Mouse (Mus musculus): ENCODE measurements around the gene Gm20388.
A peak's percentile ranks its signal among the peaks of the same experiment; 100 is the strongest.
"Not testable (repeated sequence)": the region's sequence is repeated elsewhere in the genome, so short reads cannot be mapped to it uniquely, and the experiment has no call there.

Gene Gm20388

DNA sequence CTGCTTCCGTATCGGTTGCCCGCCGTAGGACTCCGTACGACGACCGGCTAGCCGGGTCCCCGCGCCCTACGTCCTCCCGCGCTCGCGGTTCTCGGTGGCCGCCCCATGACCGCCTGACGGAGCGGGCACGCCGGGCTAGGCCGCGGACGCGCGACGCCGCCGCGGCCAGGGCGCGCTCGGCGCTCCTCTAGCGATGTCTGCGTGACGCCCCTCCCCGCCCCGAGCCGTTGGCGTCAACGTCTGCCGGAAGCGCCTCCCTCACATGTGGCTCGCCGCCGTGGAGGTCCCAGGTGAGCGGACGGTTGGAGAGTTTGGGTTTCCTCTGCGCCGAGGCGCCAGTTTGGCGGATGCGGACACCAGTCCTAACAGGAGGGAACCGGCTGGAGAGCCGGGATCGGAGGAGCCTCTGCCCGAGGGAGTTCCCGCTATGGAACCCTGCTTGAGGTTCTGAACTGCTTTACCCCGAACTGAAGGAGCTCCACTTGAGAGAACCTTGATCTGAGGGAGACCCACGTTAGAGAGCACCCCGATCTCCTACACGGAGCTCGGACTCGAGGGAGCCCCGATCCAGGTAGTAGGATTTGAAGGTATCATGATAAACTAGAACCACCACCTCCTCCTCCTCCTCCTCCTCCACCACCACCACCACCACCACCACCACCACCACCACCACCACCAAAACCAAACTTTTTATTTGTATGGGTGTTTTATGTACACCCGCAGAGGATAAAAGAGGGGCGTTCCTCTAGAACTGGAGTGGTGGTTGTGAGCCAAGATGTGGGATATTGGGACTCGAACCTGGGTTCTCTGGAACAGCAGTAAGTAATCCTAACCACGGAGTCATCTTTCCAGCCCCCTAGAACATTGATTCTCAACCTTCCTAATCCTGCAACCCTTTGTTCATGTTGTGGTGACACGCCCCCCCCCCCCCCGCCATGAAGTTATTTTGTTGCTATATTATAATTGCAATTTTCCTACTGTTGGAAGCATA is 4110.9 kb downstream of the Gm20388 start, which contains the start of the genes Taf5l and Urb2:
Gene Taf5l, minus strand, starts transcription at position 161 of the 991 bp plus-strand sequence.
Gene Urb2, plus strand, starts transcription at position 272 of the 991 bp plus-strand sequence.
- DNase-seq (ENCODE audit: low spot score): peak; percentile 94

DNA sequence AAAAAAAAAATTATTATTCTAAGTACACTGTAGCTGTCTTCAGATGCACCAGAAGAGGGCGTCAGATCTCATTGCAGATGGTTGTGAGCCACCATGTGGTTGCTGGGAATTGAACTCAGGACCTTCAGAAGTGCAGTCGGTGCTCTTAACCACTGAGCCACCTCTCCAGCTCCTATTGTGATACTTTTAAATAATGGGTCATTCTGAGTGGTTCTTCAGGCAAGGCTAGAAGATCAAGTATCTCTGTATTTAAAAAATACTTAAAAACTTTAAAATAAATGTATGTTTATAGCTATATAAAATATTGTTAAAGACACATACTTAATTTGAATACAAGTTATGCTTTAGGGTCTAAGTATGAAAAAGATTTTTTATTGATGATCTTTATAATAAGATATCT is 4115.6 kb downstream of the Gm20388 start:
- DNase-seq (ENCODE audit: low spot score): not testable (repeated sequence)

DNA sequence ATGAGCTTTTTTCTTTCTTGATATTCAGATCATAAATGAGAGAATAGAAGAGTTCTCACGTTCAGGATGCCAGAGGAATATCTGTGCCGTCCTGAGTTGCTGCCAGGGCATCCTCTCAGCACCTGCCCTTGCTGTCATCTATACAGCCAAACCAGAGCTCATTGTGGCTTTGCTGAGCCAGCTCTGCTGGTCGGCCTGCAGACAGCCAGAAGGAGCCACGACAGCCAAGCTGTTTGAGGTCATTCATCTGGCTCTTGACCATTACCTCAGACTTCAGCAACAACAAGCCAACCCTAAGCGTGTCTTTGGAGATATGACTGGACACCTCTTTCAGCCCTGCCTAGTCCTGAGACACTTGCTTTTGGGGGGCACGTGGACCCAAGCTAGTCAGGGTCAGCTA is 4117.2 kb downstream of the Gm20388 start:
- no peak for DNase-seq (ENCODE audit: low spot score)

DNA sequence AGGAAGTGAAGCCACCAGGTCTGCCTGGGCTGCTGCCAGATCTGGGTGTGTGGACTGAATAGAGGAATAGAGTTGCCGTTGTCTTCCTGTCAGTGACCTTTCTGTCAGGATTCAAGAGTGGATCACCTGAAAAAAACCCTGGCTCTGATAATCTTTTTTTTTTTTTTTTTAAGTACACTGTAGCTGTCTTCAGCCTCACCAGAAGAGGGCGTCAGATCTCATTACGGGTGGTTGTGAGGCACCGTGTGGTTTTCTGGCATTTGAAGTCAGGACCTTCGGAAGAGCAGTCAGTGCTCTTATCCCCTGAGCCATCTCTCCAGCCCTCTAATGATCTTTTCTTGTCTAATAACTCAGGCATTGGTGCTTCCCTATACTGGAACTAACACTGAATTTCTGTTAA is 4122.8 kb downstream of the Gm20388 start:
- DNase-seq (ENCODE audit: low spot score): no peak

DNA sequence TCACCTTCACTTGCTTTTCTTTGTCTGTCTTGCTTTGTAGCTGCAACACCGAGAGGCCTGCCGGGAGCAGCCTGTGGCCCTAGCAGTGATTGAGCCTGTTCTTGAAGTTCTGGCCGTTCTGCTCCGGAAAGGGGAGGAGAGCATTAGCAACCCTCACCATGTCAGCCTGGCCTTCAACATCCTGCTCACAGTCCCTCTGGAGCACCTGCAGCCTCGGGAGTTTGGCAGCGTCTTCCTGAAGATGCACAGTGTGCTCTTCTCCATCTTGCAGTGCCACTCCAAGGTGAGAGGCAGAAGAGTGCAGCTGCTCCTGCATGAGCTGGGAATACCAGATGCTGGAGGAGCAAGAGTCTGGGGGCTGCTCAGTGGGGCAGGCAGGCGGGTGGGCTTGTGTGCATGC is 4127.5 kb downstream of the Gm20388 start:
- no peak for DNase-seq (ENCODE audit: low spot score)

DNA sequence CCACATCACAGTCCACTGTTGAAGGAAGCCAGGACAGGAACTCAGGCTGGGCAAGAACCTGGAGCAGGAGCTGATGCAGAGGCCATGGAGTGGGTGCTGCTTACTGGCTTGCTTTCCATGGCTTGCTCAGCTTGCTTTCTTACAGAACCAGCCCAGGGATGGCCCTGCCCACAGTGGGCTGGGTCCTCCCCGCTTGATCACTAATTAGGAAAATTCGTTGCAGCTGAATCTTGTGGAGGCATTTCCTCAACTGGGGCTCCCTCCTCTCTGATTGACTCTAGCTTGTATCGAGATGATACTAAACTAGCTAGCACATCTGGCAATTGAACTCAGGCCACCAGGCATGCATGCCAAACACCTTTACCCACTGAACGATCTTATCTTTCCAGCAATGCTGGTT is 4128.7 kb downstream of the Gm20388 start:
- no peak for DNase-seq (ENCODE audit: low spot score)

DNA sequence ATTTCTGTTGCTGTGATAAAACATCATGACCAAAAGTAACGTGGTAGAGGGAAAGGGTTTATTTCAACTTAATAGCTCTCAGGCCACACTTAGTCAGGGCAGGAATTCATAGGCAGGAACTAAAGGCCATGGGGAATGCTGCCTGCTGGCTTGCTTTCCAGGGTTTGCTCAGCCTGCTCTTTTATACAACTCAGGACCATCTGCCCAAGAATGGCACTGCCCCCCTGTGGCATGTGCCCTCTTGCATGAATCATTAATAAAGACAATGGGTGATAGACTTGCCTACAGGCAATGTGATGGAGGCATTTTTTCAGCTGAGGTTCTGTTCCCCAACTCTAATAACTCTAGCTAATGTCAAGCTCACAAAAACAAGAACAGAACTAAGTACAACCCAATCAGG is 4131.6 kb downstream of the Gm20388 start:
- no peak for DNase-seq (ENCODE audit: low spot score)

DNA sequence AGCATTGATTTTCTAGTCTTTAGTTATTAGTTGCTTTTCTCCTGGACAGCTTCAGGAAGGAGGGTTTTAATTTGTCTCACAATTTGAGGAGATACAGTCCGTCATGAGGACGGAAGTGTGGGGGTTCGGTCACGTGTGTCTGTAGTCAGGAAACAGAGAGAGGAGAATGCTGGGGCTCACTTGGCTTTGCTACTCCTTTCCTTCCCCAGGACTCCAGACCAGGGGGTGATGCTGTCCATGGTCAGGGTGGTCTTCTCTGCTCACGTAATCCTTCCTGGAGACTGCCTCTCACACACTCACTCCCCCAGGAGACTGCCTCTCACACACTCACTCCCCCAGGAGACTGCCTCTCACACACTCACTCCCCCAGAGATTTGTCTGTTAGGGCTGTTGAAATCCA is 4133.8 kb downstream of the Gm20388 start:
- no peak for DNase-seq (ENCODE audit: low spot score)

DNA sequence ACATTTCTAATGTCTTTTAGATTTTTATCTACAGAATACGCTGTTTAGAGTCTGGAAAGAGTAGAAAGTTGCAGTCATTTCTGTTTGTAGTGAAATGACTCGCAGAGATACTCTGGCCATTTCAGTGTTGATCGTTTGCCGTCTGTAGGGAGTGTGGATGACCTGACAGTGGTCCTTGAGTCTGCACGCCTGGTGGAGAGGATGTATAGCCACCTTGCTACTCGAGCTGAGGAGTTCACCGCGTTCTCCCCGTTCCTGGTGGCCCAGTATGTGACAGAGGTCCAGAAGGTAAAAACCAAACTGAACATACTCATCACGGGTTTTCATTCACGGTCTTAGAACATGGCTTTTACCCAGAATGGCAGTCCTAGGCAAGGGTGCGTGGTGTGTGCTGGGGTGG is 4134.3 kb downstream of the Gm20388 start:
- DNase-seq (ENCODE audit: low spot score): no peak

DNA sequence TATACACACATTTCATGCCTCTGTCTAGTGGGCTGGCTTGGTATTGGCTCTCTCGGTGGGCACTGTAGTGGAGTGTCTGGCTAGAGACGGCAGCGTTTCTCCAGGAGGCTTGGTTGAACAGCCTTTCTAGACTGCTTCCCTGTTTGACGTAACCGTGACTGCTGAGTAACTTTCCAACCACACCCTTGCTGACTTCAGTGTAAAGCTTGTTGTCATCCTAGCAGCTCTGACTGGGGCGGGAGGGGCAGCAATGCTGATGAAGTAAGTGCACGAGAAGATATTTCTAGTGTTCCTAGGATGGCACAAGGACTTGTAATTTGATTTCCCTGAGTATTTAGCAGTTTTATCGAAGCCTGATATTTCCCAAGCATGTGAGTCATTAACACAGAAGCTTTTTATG is 4135.2 kb downstream of the Gm20388 start:
- DNase-seq (ENCODE audit: low spot score): no peak

DNA sequence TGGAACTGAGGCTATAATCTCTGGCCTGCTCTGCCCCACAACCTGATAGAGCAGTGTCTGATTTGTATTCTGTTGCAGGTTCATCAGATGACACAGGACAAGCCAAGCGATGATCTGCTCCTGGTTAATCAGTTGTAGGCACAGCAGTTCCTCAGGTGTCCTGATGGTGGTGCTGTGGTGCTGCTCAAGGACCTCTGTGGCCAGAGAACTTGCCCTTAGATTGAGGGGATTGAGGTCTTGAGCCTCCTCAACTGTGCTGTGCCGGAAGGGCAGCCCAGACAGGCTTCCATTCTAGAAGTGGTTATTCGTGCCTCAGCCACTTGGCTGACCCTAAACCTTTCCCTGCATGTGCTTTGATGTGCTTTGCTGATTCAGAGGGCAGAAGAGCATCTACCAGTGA is 4141.5 kb downstream of the Gm20388 start:
- peak; percentile 51 for DNase-seq (ENCODE audit: low spot score)

DNA sequence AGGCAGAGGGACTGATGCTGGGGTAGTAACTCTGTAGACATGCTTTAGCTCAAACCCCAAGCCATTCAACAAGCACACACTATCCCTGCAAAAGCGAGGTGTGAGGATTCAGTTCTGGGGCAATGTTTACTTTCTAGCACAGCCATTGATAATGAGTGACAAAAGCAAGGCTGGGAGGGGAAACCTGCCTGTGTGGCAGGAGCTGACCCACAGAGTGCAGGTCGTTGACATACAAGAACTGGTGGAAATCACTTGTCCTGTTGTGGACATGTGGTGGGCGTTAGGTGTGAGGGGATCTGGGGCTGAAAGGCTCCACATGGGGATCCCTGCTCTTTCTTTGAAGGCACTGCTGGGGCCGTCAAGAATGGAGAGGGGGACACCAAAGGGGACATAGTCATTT is 4141.9 kb downstream of the Gm20388 start:
- DNase-seq (ENCODE audit: low spot score): no peak

DNA sequence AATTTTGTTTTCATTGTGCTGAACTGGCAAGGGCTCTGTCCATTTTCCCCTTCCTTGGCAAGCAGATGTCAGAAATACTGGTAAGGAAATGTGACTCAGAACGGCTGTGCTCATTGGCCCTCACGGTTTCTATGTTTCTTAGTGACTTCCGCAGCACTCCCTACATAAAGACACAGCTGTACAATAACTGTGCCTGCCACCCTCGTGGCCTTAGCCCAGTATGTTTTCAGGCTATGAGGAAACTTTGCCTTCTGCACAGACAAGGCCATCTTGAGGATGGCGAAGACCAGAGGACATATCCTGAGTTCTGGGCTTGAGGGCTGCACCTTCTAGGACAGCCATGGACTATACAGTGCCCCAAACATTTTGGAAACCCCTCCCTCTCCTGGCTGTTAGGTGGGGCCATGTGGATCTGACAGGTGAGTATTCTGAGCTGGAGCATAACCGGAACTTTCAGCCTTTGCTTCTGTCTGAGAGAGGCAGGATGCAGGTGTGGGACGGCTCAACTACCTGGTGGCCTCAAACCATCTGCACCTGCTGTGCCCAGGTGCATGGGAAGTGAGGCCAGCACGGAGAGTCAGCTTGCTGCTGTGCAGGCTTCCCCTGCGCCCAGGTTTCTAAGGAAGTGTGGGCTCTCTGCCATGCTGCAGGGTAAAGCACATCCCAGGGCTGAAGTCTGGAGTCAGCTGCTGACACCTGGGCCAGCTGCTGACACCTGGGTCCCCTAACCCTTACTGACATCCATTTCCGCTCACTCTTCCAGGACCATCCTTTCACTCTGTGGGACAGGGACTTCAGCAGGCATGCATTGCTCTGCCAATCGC is 4146.4 kb downstream of the Gm20388 start:
- no peak for DNase-seq (ENCODE audit: low spot score)

DNA sequence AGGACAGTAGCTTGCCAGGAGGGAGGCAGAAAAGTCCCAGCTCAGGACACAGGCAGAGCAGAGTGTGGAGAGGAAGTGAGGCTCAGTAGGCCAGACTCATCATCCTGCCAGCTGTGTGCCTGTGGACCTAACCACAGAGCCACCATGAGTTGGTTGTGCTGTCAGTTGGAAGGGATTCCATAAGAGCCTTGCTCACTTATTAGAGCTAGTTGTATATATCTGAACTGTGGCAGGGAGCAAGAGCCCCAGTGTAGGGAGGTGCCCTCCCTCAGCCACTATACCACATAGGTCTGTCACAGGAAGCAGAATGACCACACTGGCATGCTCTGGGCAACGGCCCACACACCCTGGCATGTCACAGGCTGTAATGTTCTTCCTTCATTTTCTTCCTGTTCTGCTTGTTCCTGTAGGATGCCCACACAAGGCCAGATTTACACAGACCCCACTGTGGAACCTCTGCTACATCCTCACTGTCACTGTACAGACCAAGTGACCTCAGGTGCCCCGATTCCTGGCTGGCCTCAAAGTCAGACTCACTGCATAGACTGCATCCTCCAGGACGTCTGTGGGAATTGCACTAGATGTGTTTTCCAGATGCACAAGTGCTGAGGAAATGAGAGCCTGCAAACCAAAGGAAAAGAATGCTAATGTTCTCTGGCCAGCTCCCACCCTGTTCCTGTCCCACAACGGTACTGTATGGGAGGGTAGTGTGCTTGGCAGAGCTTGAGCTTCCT is 4155.9 kb downstream of the Gm20388 start:
- peak; percentile 11 for DNase-seq (ENCODE audit: low spot score)

DNA sequence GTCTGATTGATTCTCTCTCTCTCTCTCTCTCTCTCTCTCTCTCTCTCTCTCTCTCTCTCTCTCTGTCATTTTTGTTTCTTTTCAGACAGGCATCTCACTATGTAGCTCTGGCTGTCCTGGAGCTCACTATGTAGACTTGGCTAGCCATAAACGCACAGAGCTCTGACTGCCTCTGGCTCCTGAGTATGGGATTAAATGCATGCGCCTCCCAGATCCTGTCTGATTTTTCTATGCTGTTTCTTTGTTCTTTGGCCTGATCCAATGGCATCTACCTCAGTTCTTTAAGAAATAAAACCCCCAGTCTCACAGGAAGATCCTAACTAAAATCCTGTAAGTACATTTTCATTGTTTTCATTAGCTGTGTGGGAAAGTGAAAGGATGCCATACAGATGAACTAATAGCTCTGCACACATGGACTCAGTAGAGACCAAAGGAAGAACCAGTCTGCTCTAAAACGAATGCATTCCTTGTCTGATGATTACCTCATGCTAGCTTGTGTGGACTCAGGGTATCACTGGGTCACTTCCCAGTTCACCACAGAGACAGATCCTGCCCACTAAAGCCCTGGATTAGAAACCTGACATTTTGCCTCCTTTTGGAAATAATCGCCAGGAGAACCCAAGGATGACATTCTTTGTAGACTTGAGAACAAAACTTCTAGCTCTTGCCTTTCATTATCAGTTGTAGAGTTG is 4156.6 kb downstream of the Gm20388 start:
- DNase-seq (ENCODE audit: low spot score): no peak

DNA sequence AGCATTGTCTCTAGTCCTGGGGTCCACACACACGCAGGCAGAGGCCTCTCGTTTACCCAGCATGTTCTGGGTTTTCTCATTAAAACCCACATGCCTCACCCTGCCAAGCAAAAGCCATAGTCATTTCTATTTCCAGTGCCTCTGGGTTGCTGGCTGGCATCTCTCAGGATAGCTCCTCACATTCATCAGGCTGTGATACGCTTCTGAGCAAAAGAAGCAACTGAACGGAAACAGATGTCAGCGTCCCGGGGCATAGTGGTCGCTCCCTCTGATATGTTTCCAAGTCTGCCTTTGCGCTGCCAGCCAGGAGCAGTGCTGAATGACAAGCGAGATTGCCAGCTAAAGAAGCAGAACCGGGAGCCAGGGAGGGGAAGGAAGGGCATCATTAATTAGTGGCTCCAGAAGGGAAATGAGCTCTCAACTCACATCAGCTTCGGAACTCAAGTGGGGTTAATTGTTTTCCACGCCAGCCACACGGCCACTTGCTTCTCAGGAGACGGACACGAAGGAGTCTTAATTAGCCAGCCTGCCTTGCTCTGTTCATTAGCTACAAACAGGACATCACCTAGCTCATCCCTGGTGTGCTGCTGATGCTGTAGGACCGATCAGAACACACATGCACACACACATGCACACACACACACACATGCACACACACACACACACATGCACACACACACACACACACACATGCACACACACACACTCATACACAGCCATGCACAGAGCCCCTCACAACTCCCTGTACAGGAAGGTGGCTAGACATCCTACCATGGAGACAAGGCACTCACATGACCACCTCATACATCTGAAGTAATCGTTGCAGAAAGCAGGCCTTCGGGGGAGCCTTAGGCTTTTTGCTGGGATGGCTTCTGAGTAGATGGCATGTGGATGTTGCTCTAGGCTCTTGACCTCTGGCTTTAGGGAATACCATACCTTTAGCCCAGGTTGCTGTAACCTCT is 4160.0 kb downstream of the Gm20388 start:
- DNase-seq (ENCODE audit: low spot score): no peak

DNA sequence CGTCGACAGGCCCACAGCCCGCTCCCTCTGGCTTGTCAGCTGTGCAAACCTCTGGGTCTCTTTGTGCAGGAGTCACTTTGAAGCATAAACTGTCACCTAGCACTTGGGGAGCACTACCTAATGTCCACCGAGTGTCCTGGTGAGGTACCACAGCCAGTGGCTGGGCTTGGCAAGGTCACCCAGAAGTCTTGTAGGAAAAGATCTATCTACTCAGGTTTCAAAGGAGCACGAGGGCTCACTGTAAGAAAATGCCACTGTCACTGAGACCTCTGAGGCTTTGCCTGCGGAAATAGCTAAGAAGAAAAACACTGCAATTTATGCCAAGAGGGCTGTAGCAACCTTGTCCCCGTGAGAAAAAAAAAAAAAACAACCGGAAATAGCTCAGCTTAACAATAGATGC is 4165.3 kb downstream of the Gm20388 start:
- DNase-seq (ENCODE audit: low spot score): peak; percentile 28

DNA sequence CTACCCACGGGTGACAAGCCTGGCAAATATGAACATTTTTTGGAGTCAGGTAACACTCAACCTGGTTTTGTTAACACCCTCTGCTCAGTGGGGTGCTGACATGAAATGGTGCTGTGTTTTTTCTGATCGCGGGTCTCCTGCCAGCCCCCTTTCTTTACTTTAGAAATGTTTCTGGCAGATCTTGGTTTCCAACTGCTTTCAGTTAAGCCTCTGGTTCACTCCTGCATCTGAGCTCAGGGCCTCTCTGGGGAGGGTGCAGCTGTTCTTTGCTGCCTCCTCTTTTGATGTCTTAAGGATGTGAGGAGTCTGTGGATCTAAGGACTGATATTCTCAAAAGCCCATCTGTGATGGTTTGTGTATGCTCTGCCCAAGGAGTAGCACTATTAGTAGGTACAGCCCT is 4165.8 kb downstream of the Gm20388 start:
- no peak for DNase-seq (ENCODE audit: low spot score)

DNA sequence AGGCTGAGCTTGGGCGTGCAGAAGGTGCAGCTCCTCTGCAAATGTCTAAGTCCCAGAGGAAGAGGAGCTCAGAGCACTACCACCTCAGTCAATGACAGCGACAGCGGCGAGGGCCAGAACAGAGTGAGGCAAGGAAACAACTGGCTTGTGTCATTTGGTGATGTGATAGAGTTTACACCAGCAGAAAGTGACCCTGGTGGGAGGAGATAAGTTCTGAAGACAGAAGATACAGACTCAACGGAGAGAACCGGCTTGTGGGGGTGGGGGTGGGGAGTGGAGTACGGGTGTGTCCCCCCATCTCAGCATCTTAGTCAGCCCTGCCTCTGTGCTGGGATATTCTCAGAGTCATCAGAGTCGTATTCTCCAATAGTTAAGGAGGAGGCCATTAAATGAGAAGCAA is 4166.7 kb downstream of the Gm20388 start:
- DNase-seq (ENCODE audit: low spot score): no peak

DNA sequence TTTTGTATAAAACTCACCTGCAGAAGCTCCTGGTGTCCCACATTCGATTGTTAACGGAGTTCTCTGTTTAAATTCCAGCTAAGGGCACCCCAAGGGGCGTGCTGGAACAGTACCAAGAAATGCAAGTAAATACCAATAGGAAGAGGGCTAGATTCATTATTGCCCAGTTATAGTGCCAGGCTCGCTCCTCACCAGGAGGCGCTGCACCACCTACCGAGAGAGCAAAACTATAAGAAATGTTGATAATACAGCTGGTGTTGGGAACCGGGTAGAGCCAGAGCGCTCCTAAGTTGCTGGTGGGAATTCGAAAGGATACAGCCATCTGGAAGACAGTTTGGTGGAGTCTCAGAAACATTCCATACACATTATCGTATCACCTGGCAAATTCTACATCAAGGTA is 4167.4 kb downstream of the Gm20388 start:
- DNase-seq (ENCODE audit: low spot score): no peak

Data from T-cell, adult 2 months (primary cell).